Mouse (Mus musculus): ENCODE results near the gene Shc1. TPM values are rescaled to one million over a fixed set of nuclear protein-coding genes. Genes with fewer than 3 reads are reported as not detected.

Gene Shc1
- polyA plus RNA-seq, 1 experiment from 2014 or later, result 68.7 TPM

DNA sequence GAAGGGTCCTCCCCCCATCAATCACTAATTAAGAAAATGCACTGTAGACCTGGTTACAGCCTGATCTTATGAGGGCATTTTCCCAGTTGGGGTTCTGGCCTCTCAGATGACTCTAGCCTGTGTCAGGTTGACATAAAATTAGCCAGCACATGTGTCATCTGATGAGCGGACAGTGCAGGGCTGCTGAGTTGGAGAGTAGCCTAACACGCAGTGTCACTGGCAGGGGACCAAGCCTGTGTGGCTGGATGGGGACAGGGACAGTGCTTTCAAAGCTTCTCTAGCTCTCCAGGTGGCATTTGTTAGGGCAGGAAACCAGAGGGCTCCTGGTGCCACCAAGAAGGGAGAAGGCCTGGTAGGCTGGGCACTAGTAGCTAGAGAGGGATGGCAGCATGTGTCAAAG is 22.4 kb downstream of the Shc1 start:
- 96% methylated on average over 2 of the region's 2 CpGs for WGBS

DNA sequence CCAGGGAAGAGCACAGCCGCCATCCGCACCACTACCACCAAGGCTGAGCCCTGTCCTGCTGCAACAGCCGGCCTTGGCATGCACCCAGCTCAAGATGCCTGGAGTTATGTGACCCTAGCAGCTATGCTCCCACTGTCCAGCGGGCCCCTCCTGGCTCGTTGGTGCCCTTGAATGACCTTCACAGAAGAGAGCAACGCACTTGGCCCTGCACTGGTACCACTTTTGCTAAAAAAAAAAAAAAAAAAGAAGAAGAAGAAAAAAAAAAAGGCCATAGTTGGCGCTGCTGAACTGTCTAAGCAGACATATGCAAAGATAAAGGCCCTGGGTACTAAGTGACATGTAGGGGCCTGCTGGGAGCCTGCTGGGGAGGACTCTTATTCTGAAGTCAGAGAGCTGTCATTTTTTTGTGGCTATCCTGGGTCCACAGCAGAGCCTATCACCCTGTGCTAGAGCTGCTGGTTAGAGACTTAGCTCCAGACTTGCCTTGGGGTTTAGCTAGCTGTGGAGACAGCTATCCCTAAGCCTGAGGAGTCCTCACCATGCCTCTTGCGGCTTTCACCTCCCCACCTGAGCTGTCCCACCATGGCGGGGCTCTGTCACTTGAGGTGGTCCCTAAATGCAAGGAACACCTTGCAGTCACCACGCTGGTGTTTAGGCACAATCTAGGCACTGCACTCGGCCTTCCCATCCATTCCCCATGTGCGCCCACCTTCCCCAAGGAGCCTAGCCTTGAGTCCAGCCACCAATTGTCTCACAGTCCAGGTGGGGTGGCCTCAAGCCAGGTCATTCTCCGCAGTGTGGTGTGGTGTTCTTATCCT is 30.7 kb downstream of the Shc1 start:
- Histone ChIP-seq H3K4me1 (ENCODE audit: control insufficient read depth, insufficient read depth, low read length) (peaks cover 3% of the 10 kb centered on the region; the same call in 1 of the 2 replicates), H3K9ac (replicated peaks; ENCODE audit: low read depth, low read length) (no peak overlapping the region), H3K27me3 (ENCODE audit: control insufficient read depth, insufficient read depth, low read length) (no peaks in the 10 kb centered on the region), H3K9me3 (ENCODE audit: control insufficient read depth, low read depth, low read length) (no peaks in the 10 kb centered on the region), H3K27ac (ENCODE audit: low read length) (no peak overlapping the region), H3K36me3 (ENCODE audit: control insufficient read depth, insufficient read depth, low read length) (peaks cover 14% of the 10 kb centered on the region; the same call in 1 of the 2 replicates), H3K4me2 (replicated peaks; ENCODE audit: low read depth, low read length) (no peak overlapping the region), H3K4me3 (ENCODE audit: low read depth, low read length) (no peak overlapping the region)
- WGBS, result 64% methylated on average over 13 of the region's 13 CpGs
- peak; percentile 57; the same call in 1 of the 2 replicates for ATAC-seq (ENCODE audit: insufficient number of reproducible peaks, insufficient read depth, low FRiP score, low read depth)

More for the DNA sequence above, 22.4 kb downstream of the Shc1 start:
- no peak for ATAC-seq (ENCODE audit: insufficient number of reproducible peaks, insufficient read depth, low FRiP score, low read depth)
- H3K4me2 ChIP-seq (replicated peaks; ENCODE audit: low read depth, low read length), result no peak overlapping the region
- no peaks in the 10 kb centered on the region; the same call in 1 of the 2 replicates for H3K36me3 ChIP-seq (ENCODE audit: control insufficient read depth, insufficient read depth, low read length)
- no peak overlapping the region for H3K27ac ChIP-seq (ENCODE audit: low read length)
- no peaks in the 10 kb centered on the region for H3K27me3 ChIP-seq (ENCODE audit: control insufficient read depth, insufficient read depth, low read length)
- H3K9me3 ChIP-seq (ENCODE audit: control insufficient read depth, low read depth, low read length), result no peaks in the 10 kb centered on the region
- H3K9ac ChIP-seq (replicated peaks; ENCODE audit: low read depth, low read length), result no peak overlapping the region
- 0 out of 2 replicates have a peak, but pooled peaks cover 5% of the 10 kb centered on the region for H3K4me1 ChIP-seq (ENCODE audit: control insufficient read depth, insufficient read depth, low read length)
- no peak overlapping the region for H3K4me3 ChIP-seq (ENCODE audit: low read depth, low read length)

GRCm38 (mm10) chr3:89449541-89449940 is 31.3 kb downstream of the Shc1 start:
- Histone ChIP-seq H3K27ac (ENCODE audit: low read length) (no peak overlapping the region), H3K4me1 (ENCODE audit: control insufficient read depth, insufficient read depth, low read length) (peaks cover 3% of the 10 kb centered on the region; the same call in 1 of the 2 replicates), H3K27me3 (ENCODE audit: control insufficient read depth, insufficient read depth, low read length) (no peaks in the 10 kb centered on the region), H3K4me3 (ENCODE audit: low read depth, low read length) (no peak overlapping the region), H3K36me3 (ENCODE audit: control insufficient read depth, insufficient read depth, low read length) (peaks cover 14% of the 10 kb centered on the region; the same call in 1 of the 2 replicates), H3K9ac (replicated peaks; ENCODE audit: low read depth, low read length) (no peak overlapping the region), H3K4me2 (replicated peaks; ENCODE audit: low read depth, low read length) (no peak overlapping the region), H3K9me3 (ENCODE audit: control insufficient read depth, low read depth, low read length) (no peaks in the 10 kb centered on the region)
- WGBS, result 45% methylated on average over 7 of the region's 7 CpGs
- ATAC-seq (ENCODE audit: insufficient number of reproducible peaks, insufficient read depth, low FRiP score, low read depth), result peak; percentile 33; the same call in 1 of the 2 replicates

DNA sequence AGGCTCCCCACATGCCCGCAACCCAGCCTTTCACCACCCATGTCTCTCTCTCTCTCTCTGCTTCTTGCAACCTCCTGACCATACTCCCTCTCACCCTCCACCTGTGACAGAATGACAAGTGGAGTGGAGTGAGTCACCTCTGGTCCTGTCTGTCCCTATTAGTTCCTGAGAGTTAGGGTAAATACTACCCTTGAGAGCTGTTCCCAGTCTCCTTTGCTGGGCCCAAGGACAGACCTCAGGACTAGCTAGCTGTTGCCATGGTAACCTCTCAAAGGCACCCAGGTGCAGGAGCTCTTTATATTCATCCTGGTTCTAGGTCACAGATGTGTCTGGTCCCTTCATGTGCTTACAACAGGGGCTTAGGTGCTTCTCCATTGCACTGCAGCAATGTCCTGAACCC is 33.7 kb downstream of the Shc1 start:
- Histone ChIP-seq H3K4me3 (ENCODE audit: low read depth, low read length) (no peak overlapping the region), H3K4me1 (ENCODE audit: control insufficient read depth, insufficient read depth, low read length) (peaks cover 3% of the 10 kb centered on the region; the same call in 1 of the 2 replicates), H3K9me3 (ENCODE audit: control insufficient read depth, low read depth, low read length) (no peaks in the 10 kb centered on the region), H3K4me2 (replicated peaks; ENCODE audit: low read depth, low read length) (no peak overlapping the region), H3K9ac (replicated peaks; ENCODE audit: low read depth, low read length) (no peak overlapping the region), H3K27ac (ENCODE audit: low read length) (no peak overlapping the region), H3K36me3 (ENCODE audit: control insufficient read depth, insufficient read depth, low read length) (peaks cover 5% of the 10 kb centered on the region; the same call in 1 of the 2 replicates), H3K27me3 (ENCODE audit: control insufficient read depth, insufficient read depth, low read length) (no peaks in the 10 kb centered on the region)
- WGBS, result 80% methylated on average over 1 of the region's 1 CpGs
- no peak for ATAC-seq (ENCODE audit: insufficient number of reproducible peaks, insufficient read depth, low FRiP score, low read depth)

- 48% methylated on average over 10 of the region's 10 CpGs for WGBS
- Histone ChIP-seq H3K4me3 (ENCODE audit: low read depth, low read length) (no peak within 1 kb of the TSS), H3K9ac (replicated peaks; ENCODE audit: low read depth, low read length) (no peak within 1 kb of the TSS), H3K27ac (ENCODE audit: low read length) (no peak within 1 kb of the TSS), H3K36me3 (ENCODE audit: control insufficient read depth, insufficient read depth, low read length) (no peaks in the 10 kb centered on the region), H3K4me1 (ENCODE audit: control insufficient read depth, insufficient read depth, low read length) (no peaks in the 10 kb centered on the region), H3K9me3 (ENCODE audit: control insufficient read depth, low read depth, low read length) (no peaks in the 10 kb centered on the region), H3K4me2 (replicated peaks; ENCODE audit: low read depth, low read length) (no peak within 1 kb of the TSS), H3K27me3 (ENCODE audit: control insufficient read depth, insufficient read depth, low read length) (no peaks in the 10 kb centered on the region)
- ATAC-seq (ENCODE audit: insufficient number of reproducible peaks, insufficient read depth, low FRiP score, low read depth), result no peak
These were observed 36.3 kb downstream of the Shc1 start, which contains the start of gene Pmvk for GRCm38 (mm10) chr3:89454401-89455177. Gene Pmvk (plus strand): TSS chr3:89454541.

- no peak overlapping the region for H3K4me3 ChIP-seq (ENCODE audit: low read depth, low read length)
- H3K27ac ChIP-seq (ENCODE audit: low read length), result no peak overlapping the region
- ATAC-seq (ENCODE audit: insufficient number of reproducible peaks, insufficient read depth, low FRiP score, low read depth), result no peak
- no peaks in the 10 kb centered on the region for H3K36me3 ChIP-seq (ENCODE audit: control insufficient read depth, insufficient read depth, low read length)
- H3K4me1 ChIP-seq (ENCODE audit: control insufficient read depth, insufficient read depth, low read length), result no peaks in the 10 kb centered on the region
- H3K4me2 ChIP-seq (replicated peaks; ENCODE audit: low read depth, low read length), result no peak overlapping the region
- H3K27me3 ChIP-seq (ENCODE audit: control insufficient read depth, insufficient read depth, low read length), result no peaks in the 10 kb centered on the region
- WGBS, result 54% methylated on average over 1 of the region's 1 CpGs
- H3K9me3 ChIP-seq (ENCODE audit: control insufficient read depth, low read depth, low read length), result no peaks in the 10 kb centered on the region
- no peak overlapping the region for H3K9ac ChIP-seq (replicated peaks; ENCODE audit: low read depth, low read length)
These were observed 37.6 kb downstream of the Shc1 start for GRCm38 (mm10) chr3:89455786-89456285.

DNA sequence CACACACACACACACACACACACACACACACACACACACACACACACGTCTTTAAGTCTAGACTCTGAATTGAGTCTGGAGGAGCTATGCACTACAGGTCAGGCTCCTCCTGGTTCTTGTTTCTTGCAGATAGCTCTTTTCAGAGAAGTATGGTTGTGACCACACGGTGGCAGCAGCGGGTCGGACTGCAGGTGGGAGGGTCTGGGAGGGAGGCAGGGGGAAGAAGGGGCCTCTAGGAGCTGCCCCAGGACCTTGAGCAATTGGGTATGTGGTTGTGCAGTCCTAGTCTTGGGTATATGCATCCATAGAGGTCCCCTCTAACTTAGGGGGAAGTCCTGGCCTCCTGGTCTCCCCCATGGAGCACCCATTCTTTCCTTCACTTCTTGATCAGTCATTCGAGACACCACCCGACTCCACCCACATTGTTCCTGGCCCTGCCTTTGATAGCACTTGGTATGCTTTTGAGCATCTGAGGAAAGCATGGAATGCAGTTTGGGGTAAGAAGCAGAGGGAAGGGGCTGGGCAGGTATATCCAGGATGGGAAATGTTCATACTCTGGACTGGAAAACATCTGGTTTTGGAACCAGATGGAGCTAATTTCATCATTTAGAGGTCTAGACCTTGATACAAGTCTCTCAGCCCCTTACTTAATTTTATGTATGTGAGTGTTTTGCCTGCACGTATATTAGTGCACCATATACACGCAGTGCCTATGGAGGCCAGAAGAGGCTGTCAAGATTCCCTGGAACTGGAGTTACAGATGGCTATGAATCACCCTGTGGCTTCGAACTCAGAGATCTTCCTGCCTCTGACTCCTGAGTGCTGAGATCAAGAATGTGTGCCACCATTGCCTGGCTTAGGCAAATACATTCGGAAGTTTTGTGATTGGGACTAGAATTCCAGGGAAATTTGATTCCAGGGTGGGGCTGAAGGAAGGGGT is 38.8 kb downstream of the Shc1 start:
- Histone ChIP-seq H3K36me3 (ENCODE audit: control insufficient read depth, insufficient read depth, low read length) (peaks cover 3% of the 10 kb centered on the region; the same call in 1 of the 2 replicates), H3K27ac (ENCODE audit: low read length) (no peak overlapping the region), H3K27me3 (ENCODE audit: control insufficient read depth, insufficient read depth, low read length) (no peaks in the 10 kb centered on the region), H3K4me1 (ENCODE audit: control insufficient read depth, insufficient read depth, low read length) (no peaks in the 10 kb centered on the region), H3K4me3 (ENCODE audit: low read depth, low read length) (no peak overlapping the region), H3K9ac (replicated peaks; ENCODE audit: low read depth, low read length) (no peak overlapping the region), H3K4me2 (replicated peaks; ENCODE audit: low read depth, low read length) (no peak overlapping the region), H3K9me3 (ENCODE audit: control insufficient read depth, low read depth, low read length) (no peaks in the 10 kb centered on the region)
- WGBS, result 43% methylated on average over 10 of the region's 10 CpGs
- ATAC-seq (ENCODE audit: insufficient number of reproducible peaks, insufficient read depth, low FRiP score, low read depth), result no peak
